Mouse (Mus musculus): Measurements from ENCODE around the gene Pdss1. TPM values are rescaled to one million over a fixed set of nuclear protein-coding genes. Genes with fewer than 3 reads are reported as not detected.
A peak's percentile ranks its signal among the peaks of the same experiment; 100 is the strongest.
"Not testable (repeated sequence)": the region's sequence is repeated elsewhere in the genome, so short reads cannot be mapped to it uniquely, and the experiment has no call there.

The Pdss1 gene
- polyA plus RNA-seq (2012; rRNA removed) = 20.9 and 22.7 TPM in 2 replicates

DNA sequence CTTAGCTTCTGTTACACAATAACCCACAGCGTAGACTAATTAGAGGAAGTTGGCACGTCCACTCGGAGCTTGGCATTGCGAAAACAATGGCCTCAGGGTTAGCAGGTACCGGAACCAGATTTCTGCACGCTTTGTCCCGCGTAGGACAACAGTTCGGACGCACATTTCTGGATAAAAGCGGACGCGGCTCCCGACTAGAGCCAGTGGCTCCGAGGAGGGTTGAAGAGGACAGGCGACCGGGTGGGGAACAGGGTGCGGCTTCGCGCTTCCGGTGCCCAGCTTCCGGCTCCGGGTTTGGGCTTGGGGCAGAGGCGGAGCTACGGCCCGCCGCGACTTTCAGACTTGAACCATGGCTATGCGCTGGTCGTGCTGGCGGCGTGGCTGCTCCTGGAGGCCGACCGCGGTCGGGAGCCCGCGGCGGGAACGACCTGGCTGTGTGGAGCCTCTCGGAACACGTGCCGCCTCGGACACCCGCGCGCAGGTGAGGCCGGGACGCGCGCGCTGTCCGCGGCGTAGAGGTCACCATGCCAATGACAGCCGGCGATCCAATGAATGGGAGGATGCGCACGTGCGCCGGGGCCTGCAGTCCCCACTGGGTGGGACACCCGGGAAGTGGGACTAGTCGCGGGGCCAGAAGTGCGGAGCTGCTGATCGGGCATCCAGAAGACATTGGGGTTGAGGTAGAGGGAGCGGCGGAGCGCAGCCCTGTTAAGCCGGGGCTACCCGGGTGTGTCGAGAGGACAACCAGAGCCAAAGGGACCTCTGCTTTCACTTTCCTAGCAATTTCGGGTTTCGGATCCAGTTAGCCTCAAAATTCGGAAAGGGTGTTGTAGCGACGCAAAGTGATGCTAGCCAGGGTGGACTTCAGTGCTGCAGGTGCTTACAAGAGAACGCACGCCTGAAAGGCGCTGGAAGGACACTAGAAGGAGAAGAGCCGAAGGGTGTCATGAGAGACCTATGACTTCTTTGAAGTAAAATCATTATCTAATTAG, at the start of gene Pdss1:
Gene Pdss1 (plus strand): TSS at position 241 of the 992 bp plus-strand sequence.
- DNase-seq (ENCODE audit: extremely low spot score in 1 of 2, low spot score in 1 of 2) = peak; percentile 76 to 91

GRCm38 (mm10) chr2:22851900-22852299, 43.4 kb upstream of the Pdss1 start:
- no peak for DNase-seq (ENCODE audit: extremely low spot score in 1 of 2, low spot score in 1 of 2)

- peak in 1 of 2 experiments; percentile 26 for DNase-seq (ENCODE audit: extremely low spot score in 1 of 2, low spot score in 1 of 2)
Measured at GRCm38 (mm10) chr2:22857501-22857900, 37.8 kb upstream of the Pdss1 start.

- no peak for DNase-seq (ENCODE audit: extremely low spot score in 1 of 2, low spot score in 1 of 2)
Measured at GRCm38 (mm10) chr2:22862194-22862593, 33.1 kb upstream of the Pdss1 start.

DNA sequence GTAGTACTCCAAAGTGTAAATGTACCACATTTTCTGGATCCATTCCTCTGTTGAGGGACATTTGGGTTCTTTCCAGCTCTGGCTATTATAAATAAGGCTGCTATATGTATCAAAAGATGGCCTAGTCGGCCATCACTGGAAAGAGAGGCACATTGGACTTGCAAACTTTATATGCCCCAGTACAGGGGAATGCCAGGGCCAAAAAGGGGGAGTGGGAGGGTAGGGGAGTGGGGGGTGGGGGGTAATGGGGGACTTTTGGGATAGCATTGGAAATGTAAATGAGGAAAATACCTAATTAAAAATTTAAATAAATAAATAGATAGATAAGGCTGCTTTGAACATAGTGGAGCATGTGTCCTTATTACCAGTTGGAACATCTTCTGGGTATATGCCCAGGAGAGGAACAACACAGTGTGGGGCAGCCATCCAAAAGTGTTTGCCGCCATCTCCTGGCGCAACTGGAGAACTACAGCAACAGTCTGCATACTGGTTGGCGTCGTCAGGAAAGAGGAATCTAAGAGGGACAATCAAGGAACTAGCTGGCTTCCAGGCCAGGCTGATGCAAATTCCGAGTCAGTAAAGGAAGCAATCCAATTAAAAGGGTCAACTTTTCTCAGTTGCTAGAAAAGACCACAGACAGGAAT, 30.8 kb upstream of the Pdss1 start:
- DNase-seq (ENCODE audit: extremely low spot score in 1 of 2, low spot score in 1 of 2) = peak; percentile 28 to 78

GRCm38 (mm10) chr2:22865818-22866217, 29.5 kb upstream of the Pdss1 start:
- DNase-seq (ENCODE audit: extremely low spot score in 1 of 2, low spot score in 1 of 2) = no peak

- no peak for DNase-seq (ENCODE audit: extremely low spot score in 1 of 2, low spot score in 1 of 2)
Measured at GRCm38 (mm10) chr2:22866894-22867424, 28.4 kb upstream of the Pdss1 start.

GRCm38 (mm10) chr2:22873159-22873558, 22.2 kb upstream of the Pdss1 start:
- no peak for DNase-seq (ENCODE audit: extremely low spot score in 1 of 2, low spot score in 1 of 2)

GRCm38 (mm10) chr2:22874628-22875027, 20.7 kb upstream of the Pdss1 start:
- no peak for DNase-seq (ENCODE audit: extremely low spot score in 1 of 2, low spot score in 1 of 2)

GRCm38 (mm10) chr2:22876614-22877013, 18.7 kb upstream of the Pdss1 start:
- no peak for DNase-seq (ENCODE audit: extremely low spot score in 1 of 2, low spot score in 1 of 2)

GRCm38 (mm10) chr2:22878781-22879180, 16.5 kb upstream of the Pdss1 start:
- no peak for DNase-seq (ENCODE audit: extremely low spot score in 1 of 2, low spot score in 1 of 2)

GRCm38 (mm10) chr2:22880726-22881125, 14.6 kb upstream of the Pdss1 start:
- DNase-seq (ENCODE audit: extremely low spot score in 1 of 2, low spot score in 1 of 2) = not testable (repeated sequence)

DNA sequence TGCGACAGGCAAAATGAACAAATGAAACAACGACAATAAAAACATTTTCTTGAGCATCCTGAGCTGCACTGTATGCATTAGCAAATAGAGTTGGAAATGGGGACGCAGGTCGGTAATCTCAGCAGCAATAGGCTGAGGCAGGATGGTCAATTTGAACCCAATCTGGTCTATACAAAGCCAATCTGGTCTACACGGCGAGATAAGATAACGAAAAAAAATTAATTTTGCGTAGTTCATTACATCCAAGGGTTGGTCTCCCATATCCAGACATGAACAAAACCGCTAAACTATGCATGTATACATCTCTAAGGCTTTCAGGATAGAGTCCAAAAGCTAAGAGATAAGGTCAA, 415 bp upstream of the Pdss1 start:
- no peak for DNase-seq (ENCODE audit: extremely low spot score in 1 of 2, low spot score in 1 of 2)

- no peak for DNase-seq (ENCODE audit: extremely low spot score in 1 of 2, low spot score in 1 of 2)
Measured at GRCm38 (mm10) chr2:22903947-22904346, 8.6 kb downstream of the Pdss1 start.

DNA sequence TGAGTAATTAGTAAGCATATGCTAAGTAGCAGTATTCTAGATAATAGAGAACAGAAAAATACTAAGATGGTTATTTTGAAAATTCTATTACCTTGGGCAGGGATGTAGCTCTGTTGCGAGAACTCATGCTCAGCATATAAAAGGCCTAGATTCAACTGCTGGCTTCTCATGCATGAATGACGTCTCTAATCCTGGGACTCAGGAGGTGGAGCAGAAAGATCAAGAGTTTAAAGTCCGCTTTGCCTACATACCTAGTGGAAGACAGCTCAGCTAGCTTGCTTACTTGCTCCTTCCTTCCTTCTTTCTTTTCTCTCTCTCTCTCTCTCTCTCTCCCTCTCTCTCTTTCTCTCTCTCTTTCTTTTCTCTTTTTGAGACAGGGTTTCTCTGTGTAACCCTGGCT, 19.1 kb downstream of the Pdss1 start:
- no peak for DNase-seq (ENCODE audit: extremely low spot score in 1 of 2, low spot score in 1 of 2)

GRCm38 (mm10) chr2:22918651-22919050, 23.3 kb downstream of the Pdss1 start:
- no peak for DNase-seq (ENCODE audit: extremely low spot score in 1 of 2, low spot score in 1 of 2)

DNA sequence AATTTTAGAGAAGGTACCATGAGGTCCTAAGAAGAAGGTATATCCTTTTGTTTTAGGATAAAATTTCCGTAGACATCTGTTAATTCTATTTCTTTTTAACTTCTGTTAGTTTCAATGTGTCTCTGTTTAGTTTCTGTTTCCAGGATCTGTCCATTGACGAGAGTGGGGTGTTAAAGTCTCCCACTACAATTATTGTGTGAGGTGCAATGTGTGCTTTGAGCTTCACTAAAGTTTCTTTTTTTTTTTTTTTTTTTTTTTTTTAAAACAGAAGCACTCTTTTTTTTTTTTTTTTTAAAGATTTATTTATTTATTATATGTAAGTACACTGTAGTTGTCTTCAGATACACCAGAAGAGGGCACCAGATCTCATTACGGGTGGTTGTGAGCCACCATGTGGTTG, 30.6 kb downstream of the Pdss1 start:
- not testable (repeated sequence) for DNase-seq (ENCODE audit: extremely low spot score in 1 of 2, low spot score in 1 of 2)

- peak in 1 of 2 experiments; percentile 18 for DNase-seq (ENCODE audit: extremely low spot score in 1 of 2, low spot score in 1 of 2)
Measured at GRCm38 (mm10) chr2:22928259-22928658, 32.9 kb downstream of the Pdss1 start.

- peak in 1 of 2 experiments; percentile 23 for DNase-seq (ENCODE audit: extremely low spot score in 1 of 2, low spot score in 1 of 2)
Measured at GRCm38 (mm10) chr2:22933556-22933955, 38.2 kb downstream of the Pdss1 start.

- no peak for DNase-seq (ENCODE audit: extremely low spot score in 1 of 2, low spot score in 1 of 2)
Measured at GRCm38 (mm10) chr2:22949956-22950355, 54.6 kb downstream of the Pdss1 start.

- DNase-seq (ENCODE audit: extremely low spot score in 1 of 2, low spot score in 1 of 2) = no peak
Measured at GRCm38 (mm10) chr2:22954278-22954677, 59.0 kb downstream of the Pdss1 start.

All from frontal cortex, adult 2 months (tissue).